Mouse (Mus musculus): Measurements from ENCODE around the gene Clspn. TPM values are rescaled to one million over a fixed set of nuclear protein-coding genes. Genes with fewer than 3 reads are reported as not detected.
A peak's percentile ranks its signal among the peaks of the same experiment; 100 is the strongest.

The Clspn gene
- total RNA-seq, 4 experiments from 2014 or later, result 0.77 to 2.5 (median 1.6) TPM

- no peak for DNase-seq (ENCODE audit: low spot score in 2 of 2)
Observed at GRCm38 (mm10) chr4:126632668-126633067, 75.9 kb downstream of the Clspn start.

- no peak for DNase-seq (ENCODE audit: low spot score in 2 of 2)
Observed at GRCm38 (mm10) chr4:126636330-126636729, 79.6 kb downstream of the Clspn start.

- no peak for DNase-seq (ENCODE audit: low spot score in 2 of 2)
Observed at GRCm38 (mm10) chr4:126637446-126637845, 80.7 kb downstream of the Clspn start.

GRCm38 (mm10) chr4:126639339-126639738, 82.6 kb downstream of the Clspn start:
- peak; percentile 25 to 26 for DNase-seq (ENCODE audit: low spot score in 2 of 2)

- peak in 1 of 2 experiments; percentile 38 for DNase-seq (ENCODE audit: low spot score in 2 of 2)
Observed at GRCm38 (mm10) chr4:126641901-126642300, 85.2 kb downstream of the Clspn start.

Small RNA genes within 50 kb of the gene (microRNA-seq; reads per million reads assigned to microRNA genes)
- gene Mir7119, result 0 reads per million in 2 experiments

Other genes starting within 250 kb of the Clspn start
- 10 to 100 TPM; 29.3 to 31.6 (median 29.7) TPM for gene Adprhl2, start 235.2 kb upstream of the Clspn start, total RNA-seq (2022)
- 1 to 10 TPM; 1.3 to 2.6 (median 1.4) TPM for gene Tekt2, start 231.2 kb upstream of the Clspn start, total RNA-seq (2022)
- gene Ago3, start 127.4 kb upstream of the Clspn start, total RNA-seq (2022), result 10 to 100 TPM; 29.2 to 44.5 (median 37.1) TPM
- 10 to 100 TPM; 60.7 to 65.7 (median 62.1) TPM for gene Ago1, start 88.4 kb upstream of the Clspn start, total RNA-seq (2022)
- gene Ago4, start 23.5 kb upstream of the Clspn start, total RNA-seq (2022), result 10 to 100 TPM in 1 of 4 experiments, 1 to 10 TPM in 3; 6.7 to 11.6 (median 8.5) TPM
- 10 to 100 TPM; 66.8 to 72.5 (median 69.7) TPM for gene 5730409E04Rik, start 52.9 kb downstream of the Clspn start, total RNA-seq (2022)
- gene Psmb2, start 120.7 kb downstream of the Clspn start, total RNA-seq (2022), result 100 to 1,000 TPM in 3 of 4 experiments, 10 to 100 TPM in 1; 97.0 to 117 (median 111) TPM
- not detected for gene Tfap2e, start 179.3 kb downstream of the Clspn start, total RNA-seq (2022)
- gene Ncdn, start 196.5 kb downstream of the Clspn start, total RNA-seq (2022), result 1,000 to 10,000 TPM; 1,589 to 1,685 (median 1,649) TPM
- 10 to 100 TPM; 63.5 to 77.5 (median 67.4) TPM for gene AU040320, start 196.6 kb downstream of the Clspn start, total RNA-seq (2022)

Measured in layer of hippocampus, adult 8-10 months (tissue).